Comparison of ENCODE assay signal across 8 mouse cellular contexts in the genomic region with DNA sequence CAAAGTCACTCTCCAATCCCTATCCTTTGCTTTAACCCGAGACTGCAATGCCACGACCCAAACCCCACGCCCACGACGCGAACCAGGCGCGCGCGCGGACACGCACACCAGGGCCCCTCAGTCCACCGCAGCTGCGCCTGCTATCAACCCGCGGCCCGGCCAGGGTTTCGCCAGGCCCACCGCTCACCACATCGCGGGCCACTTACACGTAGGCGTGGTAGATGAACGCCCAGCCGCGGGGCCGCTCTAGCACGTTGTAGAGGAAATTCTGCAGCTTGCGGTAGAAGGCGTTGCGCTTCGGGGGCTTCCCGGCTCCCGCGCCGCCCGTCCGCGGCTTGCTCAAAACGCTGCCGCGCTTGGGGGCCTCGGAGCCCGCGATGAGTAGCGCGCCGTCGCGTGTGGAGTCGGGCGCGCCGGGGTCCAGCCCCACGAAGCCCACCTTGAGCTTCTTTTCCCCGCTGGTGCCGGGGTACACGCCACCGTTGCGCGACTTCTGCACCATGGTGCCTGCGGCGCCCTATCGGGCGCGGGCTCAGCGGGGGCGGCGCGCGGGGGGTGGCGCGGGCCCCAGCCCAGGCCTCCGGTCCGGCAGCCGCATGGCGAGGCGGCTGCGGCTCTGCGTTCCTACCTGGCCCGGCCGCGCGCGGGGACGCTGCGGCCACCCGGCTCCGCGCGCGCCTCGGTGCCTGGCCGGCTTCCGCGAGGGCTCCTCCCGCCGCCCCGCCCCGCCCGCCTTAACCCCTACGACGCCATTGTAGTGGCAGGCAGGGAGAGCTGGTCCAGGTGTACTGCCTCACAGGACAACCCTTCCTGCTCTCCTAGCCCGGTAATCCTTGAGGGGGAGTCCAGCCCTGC. TPM values are rescaled to one million over a fixed set of nuclear protein-coding genes. Genes with fewer than 3 reads are reported as not detected.
DNase-seq lines count a peak whose midpoint lies in the region; ATAC-seq and TF ChIP-seq lines count a peak whose summit lies in the region.

A gene (minus strand): TSS at position 710 of the 855 bp plus-strand sequence.

- H3K4me2 ChIP-seq in heart, embryonic 12.5 days, result peak within 1 kb of the TSS; percentile 78
- H3K4me2 ChIP-seq in embryonic facial prominence, embryonic 15.5 days (replicated peaks), result peak within 1 kb of the TSS; percentile 70

- no peaks in the 10 kb centered on the region for H3K36me3 ChIP-seq in heart, embryonic 12.5 days
- H3K36me3 ChIP-seq in embryonic facial prominence, embryonic 15.5 days, result no peaks in the 10 kb centered on the region
- H3K36me3 ChIP-seq in thymus, adult 2 months (ENCODE audit: control insufficient read depth, insufficient read depth, low read length), result no peaks in the 10 kb centered on the region

- no peak within 1 kb of the TSS for H3K27ac ChIP-seq in heart, embryonic 12.5 days (ENCODE audit: poor library complexity, severe bottlenecking)
- H3K27ac ChIP-seq in embryonic facial prominence, embryonic 15.5 days (replicated peaks), result no peak within 1 kb of the TSS
- no peak within 1 kb of the TSS for H3K27ac ChIP-seq in thymus, adult 2 months (ENCODE audit: control insufficient read depth, insufficient read depth, low read length)

- no peak for ATAC-seq in heart, embryonic 12.5 days (ENCODE audit: insufficient number of reproducible peaks, low FRiP score)
- no peak for ATAC-seq in embryonic facial prominence, embryonic 15.5 days (ENCODE audit: insufficient number of reproducible peaks, low FRiP score, low TSS enrichment, low read depth)

- peaks cover 91% of the 10 kb centered on the region for H3K27me3 ChIP-seq in heart, embryonic 12.5 days (replicated peaks)
- peaks cover 67% of the 10 kb centered on the region for H3K27me3 ChIP-seq in embryonic facial prominence, embryonic 15.5 days
- no peaks in the 10 kb centered on the region; the same call in 1 of the 2 replicates for H3K27me3 ChIP-seq in thymus, adult 2 months (ENCODE audit: control insufficient read depth, insufficient read depth, low read length)

- no peak for TF ChIP-seq POLR2A in thymus, adult 2 months (IDR thresholded peaks at IDR 0.05; ENCODE audit: control insufficient read depth, extremely low read depth, insufficient read depth, low read length, poor library complexity)

- under 1% methylated on average over 100 of the region's 104 CpGs for WGBS in heart, embryonic 12.5 days
- WGBS in embryonic facial prominence, embryonic 15.5 days, result under 1% methylated on average over 104 of the region's 104 CpGs
- WGBS in thymus, adult 2 months, result 3% methylated on average over 104 of the region's 104 CpGs

- TF ChIP-seq CTCF in thymus, adult 2 months (IDR thresholded peaks at IDR 0.05; ENCODE audit: borderline replicate concordance, control insufficient read depth, extremely low read depth, insufficient read depth, low read length, poor library complexity), result no peak

- intact Hi-C loops in heart, postnatal 10 days (cut with DNase I), result no loop called here
- intact Hi-C loops in left cerebral cortex, postnatal 36 days (cut with DNase I), result no loop called here

- no peak for DNase-seq in heart, postnatal 10 days
- DNase-seq in MN1 (ENCODE audit: low spot score), result peak; percentile 65
- peak in 1 of 2 experiments; percentile 62 for DNase-seq in left cerebral cortex, postnatal 36 days (ENCODE audit: low spot score in 2 of 2)
- peak; percentile 59 for DNase-seq in retina, postnatal 1 day
- no peak for DNase-seq in urinary bladder, postnatal 25 days (ENCODE audit: low spot score)
- DNase-seq in thymus, adult 2 months, result no peak

- H3K9ac ChIP-seq in heart, embryonic 12.5 days, result no peak within 1 kb of the TSS
- H3K9ac ChIP-seq in embryonic facial prominence, embryonic 15.5 days, result no peak within 1 kb of the TSS

- peak within 1 kb of the TSS; percentile 49 for H3K4me3 ChIP-seq in heart, embryonic 12.5 days
- H3K4me3 ChIP-seq in embryonic facial prominence, embryonic 15.5 days (replicated peaks), result peak within 1 kb of the TSS; percentile 43
- no peak within 1 kb of the TSS for H3K4me3 ChIP-seq in thymus, adult 2 months (ENCODE audit: control insufficient read depth, insufficient read depth, low read length)

- no peaks in the 10 kb centered on the region for H3K9me3 ChIP-seq in heart, embryonic 12.5 days (replicated peaks)
- H3K9me3 ChIP-seq in embryonic facial prominence, embryonic 15.5 days (replicated peaks), result no peaks in the 10 kb centered on the region

- peaks cover 11% of the 10 kb centered on the region for H3K4me1 ChIP-seq in heart, embryonic 12.5 days (replicated peaks)
- peaks cover 11% of the 10 kb centered on the region for H3K4me1 ChIP-seq in embryonic facial prominence, embryonic 15.5 days
- H3K4me1 ChIP-seq in thymus, adult 2 months (replicated peaks; ENCODE audit: control insufficient read depth, insufficient read depth, low read length), result no peaks in the 10 kb centered on the region

RNA-seq across cellular contexts. Expression of the gene that starts here (rescaled TPM):
- 0.11 TPM in 1 of 2 replicates, not detected in the other for polyA plus RNA-seq in heart, embryonic 12.5 days (2016; fragmentation: Nextera tagmentation; extraction: Ambion mirVana)
- not detected for total RNA-seq in heart, postnatal 10 days (2021)
- polyA plus RNA-seq in embryonic facial prominence, embryonic 15.5 days (2015; fragmentation: Nextera tagmentation; extraction: Ambion mirVana), result 0.39 and 0.42 TPM in 2 replicates
- total RNA-seq in left cerebral cortex, postnatal 36 days (2021), result 100 to 1,000 TPM; 225 to 264 TPM
- polyA plus RNA-seq in thymus, adult 2 months (2012; rRNA removed), result 0.24 and 0.32 TPM in 2 replicates

Comparison
In these comparisons a context has a peak if more than half of its experiments do, and no peak if none do; other contexts are left out.
1. RNA of the gene that starts here (total RNA-seq): 225 to 264 TPM in left cerebral cortex, postnatal 36 days; not detected in heart, postnatal 10 days; every median in the first group is over 100 times any median in the second.
2. DNase-seq: peak in MN1 (single experiment) and retina, postnatal 1 day (single experiment); none in heart, postnatal 10 days (0 of 2), urinary bladder, postnatal 25 days (single experiment) and thymus, adult 2 months (single experiment).